Mouse (Mus musculus): ENCODE results near the gene Trem2.
"Not testable (repeated sequence)": the region's sequence is repeated elsewhere in the genome, so short reads cannot be mapped to it uniquely, and the experiment has no call there.

Trem2 gene

GRCm38 (mm10) chr17:48350681-48351193 lies 4.5 kb downstream of the Trem2 start:
- in situ Hi-C loops (cut with MseI, MboI) = no loop called here

- in situ Hi-C loops (cut with MseI, MboI) = not testable (repeated sequence)
Measured at GRCm38 (mm10) chr17:48352976-48353375, 6.8 kb downstream of the Trem2 start.

DNA sequence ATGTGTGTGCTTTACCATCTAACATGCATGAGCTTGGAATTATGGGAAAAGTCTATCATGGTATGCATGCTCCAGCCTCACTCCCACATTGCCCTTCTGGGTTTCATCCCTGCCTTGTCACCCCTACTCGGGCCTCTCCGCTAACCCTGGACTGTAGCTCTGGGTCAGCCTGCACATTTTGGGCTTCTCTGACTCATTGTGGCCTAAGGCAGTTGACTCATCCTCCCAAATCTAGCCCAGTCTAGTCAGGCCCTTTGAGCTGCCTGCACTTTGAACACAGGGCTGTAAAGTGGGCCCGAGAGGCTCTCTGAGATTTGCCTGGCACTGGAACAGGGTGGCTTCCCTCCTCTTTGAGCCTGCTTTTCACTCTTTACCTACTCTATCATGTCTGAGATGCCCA lies 9.6 kb downstream of the Trem2 start:
- in situ Hi-C loops (cut with MseI, MboI) = no loop called here

DNA sequence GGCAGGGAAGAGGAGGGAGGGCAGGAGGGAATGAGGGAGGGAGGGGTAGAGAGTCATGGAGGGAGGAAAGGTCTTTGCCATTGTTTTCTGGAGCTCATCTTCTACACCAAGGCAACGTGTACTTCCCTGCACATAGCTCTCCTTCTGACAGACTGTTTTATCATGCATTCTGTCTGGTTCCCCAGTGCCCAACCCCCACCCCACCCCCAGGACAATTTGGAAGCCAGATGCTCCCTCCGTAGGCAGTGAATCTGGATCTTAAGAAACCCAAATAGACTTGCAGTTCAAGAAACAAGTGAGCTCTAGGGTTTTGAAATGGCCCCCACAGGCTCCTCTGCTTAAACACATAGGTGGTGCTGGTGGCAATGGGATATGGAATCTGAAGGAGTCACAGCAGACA lies 11.7 kb downstream of the Trem2 start:
- in situ Hi-C loops (cut with MseI, MboI) = no loop called here

DNA sequence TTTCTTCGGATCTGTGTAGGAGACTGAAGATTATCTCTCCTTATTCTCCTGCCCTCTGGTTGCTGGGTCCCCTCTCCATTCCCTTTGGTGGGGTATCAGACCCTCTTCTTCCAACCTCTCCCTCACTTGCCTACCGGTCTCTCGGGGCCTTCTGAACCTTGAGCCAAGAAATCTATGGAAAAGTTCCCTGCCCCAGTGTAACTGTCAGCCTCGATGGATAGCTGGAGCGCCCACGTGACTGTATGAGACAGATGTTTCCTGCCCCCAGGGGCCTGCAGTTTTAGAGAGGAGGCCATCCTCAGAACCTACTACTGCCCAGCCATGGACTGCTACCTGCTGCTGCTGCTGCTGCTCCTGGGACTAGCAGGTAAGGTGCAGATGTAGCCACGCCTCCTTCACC lies 13.4 kb downstream of the Trem2 start, which contains the start of gene Treml1:
Gene Treml1 (plus strand): TSS at position 301 of the 400 bp plus-strand sequence.
- in situ Hi-C loops (cut with MseI, MboI) = no loop called here

DNA sequence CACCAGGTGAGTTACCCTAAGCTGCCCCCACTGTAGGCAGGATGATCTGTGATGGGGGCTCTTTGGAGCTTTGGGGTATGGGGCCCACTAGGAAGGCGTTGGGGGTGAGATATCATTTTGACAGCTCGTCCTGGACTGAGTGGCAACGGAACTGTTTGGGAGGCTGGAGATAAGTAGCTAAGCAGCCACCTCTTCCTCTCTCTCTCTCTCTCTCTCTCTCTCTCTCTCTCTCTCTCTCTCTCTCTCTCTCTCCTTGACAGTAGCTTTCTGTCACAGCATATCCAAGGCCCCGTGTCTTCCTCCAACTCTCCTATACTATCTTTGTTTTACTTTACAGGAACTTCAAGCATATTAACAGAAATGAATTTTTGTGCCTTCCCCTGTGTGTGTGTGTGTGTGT lies 14.3 kb downstream of the Trem2 start:
- in situ Hi-C loops (cut with MseI, MboI) = no loop called here

GRCm38 (mm10) chr17:48362346-48362745 lies 16.1 kb downstream of the Trem2 start:
- in situ Hi-C loops (cut with MseI, MboI) = no loop called here

DNA sequence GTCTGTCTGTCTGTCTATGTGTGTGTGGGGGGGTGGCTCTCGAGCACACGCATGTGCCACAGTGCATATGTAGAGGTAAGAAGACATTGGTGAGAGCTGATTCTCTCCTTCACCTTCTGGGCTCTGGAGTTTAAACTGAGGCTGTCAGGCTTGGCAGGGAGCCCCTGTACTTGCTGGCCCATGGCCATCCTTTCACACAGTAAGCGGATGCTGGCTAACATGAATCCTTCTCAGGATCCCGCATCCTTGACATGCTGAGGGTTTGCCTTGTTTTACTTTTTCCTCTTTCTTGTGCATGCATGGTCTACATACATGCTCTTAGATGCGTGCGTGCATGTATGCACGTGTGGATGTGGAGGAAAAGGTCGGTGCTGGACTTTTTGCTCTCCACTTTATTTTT lies 16.8 kb downstream of the Trem2 start:
- in situ Hi-C loops (cut with MseI, MboI) = no loop called here

DNA sequence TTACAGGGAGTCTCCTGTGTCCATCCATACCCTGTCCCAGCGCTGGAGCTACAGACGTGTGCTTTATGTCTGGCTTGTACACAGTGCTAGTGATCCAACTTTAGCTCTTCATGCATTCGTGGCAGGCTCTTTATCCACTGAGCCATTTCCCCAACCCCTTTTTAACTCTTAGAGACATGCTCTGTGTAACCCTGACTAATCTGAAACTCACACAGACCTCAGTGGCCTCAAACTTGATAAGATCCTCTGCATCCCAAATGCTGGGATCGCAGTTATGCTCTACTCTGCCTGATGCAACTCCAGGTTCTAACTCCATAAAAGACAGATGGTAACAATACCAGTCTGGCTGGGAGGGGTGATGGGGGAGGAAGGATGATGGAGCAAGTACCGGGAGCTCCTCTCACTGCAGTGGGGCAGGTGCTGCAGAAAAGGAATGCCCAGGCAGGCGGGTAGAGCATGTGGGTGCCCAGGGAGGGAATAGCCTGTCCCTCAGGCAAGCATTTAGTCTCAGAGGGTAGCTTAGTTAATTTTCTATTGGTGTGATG lies 17.3 kb downstream of the Trem2 start:
- in situ Hi-C loops (cut with MseI, MboI) = no loop called here

DNA sequence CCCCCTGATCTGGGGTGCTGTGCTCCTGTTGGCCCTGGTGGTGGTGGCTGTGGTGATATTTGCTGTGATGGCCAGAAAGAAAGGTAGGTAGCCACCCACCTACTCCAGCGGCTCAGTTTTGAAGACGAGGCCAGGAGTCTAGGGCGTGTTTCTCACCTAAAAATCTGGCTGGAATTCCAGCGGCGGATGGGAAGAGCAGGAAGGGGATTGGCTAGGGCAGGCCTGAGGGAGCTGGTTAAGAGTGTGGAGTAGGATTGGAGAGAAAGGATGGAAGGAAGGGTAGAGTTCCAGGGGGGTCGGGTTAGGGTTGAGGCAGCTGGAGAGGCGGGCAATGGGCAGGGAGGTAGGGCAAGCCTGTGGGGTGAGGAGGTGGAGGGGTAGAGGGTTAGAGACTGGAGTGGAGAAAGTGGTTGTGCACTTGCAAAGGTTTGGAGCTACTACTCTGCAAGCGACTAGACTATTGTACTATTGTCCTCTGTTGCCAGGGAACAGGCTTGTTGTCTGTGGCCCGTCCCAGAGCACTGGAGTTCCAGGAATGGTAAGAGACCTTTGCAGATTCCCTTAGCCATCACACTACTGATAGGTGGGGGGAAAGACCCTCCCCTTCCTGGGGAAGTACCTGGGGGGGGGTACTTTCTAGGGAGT lies 19.4 kb downstream of the Trem2 start:
- in situ Hi-C loops (cut with MseI, MboI) = no loop called here

DNA sequence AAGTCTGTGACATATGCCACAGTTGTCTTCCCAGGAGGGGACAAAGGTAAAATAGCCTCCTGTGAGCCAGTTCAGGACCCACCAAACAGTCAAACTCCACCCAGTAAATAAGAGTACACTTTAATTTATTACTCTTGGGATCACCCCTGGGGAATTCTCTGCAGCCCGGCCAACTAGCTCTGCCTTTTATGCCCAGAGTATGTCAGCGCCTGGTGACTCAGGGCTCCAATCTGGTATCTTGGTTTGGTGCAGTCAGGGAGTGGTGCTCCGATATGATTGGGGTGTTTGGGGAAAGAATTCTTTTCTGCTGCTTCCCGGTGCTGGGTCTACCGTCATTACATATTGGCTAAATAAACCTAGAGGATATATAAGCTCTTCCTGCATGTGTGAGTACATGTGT lies 20.6 kb downstream of the Trem2 start:
- in situ Hi-C loops (cut with MseI, MboI) = no loop called here

DNA sequence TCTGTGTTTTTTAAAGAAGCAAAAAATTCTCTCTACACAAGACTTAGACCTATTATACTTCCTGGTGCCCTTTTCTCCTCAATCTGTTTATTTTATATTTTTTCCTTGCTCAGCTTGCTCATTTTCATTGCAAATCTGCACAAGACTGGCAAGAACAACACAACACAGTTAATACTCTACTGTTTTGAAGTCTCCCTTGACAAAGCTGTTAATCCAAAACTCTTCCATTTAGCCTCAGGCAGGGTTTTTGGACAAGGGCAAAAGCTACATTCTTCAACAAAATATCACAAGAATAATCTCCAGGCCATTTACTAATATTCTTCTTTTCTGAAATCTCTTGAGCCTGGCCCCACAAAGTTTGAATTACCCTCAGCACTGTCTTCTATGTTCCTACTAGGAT lies 25.4 kb downstream of the Trem2 start:
- in situ Hi-C loops (cut with MseI, MboI) = no loop called here

DNA sequence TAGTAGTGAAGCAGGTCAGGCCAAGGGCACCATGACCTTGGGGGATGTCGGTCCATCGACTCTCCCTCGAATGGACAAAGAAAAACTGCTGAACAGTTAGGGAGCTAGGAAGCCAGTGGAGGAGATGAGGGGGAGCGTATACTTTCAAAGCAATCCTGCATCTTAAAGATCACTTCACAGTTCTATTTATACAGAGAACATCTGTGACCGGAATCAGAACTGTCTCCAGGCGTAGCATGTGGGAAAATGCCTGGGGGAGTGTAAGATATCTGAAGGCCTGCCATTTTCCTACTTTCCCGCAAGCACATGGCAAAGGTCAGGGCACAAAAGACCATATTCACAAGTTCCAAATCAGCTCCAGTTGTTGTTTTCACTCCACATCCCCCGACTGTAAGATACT lies 26.8 kb downstream of the Trem2 start:
- in situ Hi-C loops (cut with MseI, MboI) = no loop called here

- in situ Hi-C loops (cut with MseI, MboI) = no loop called here
Measured at GRCm38 (mm10) chr17:48376102-48376501, 29.9 kb downstream of the Trem2 start.

GRCm38 (mm10) chr17:48379050-48379449 lies 32.8 kb downstream of the Trem2 start:
- in situ Hi-C loops (cut with MseI, MboI) = no loop called here

- in situ Hi-C loops (cut with MseI, MboI) = no loop called here
Measured at GRCm38 (mm10) chr17:48385786-48386461, 39.7 kb downstream of the Trem2 start.

DNA sequence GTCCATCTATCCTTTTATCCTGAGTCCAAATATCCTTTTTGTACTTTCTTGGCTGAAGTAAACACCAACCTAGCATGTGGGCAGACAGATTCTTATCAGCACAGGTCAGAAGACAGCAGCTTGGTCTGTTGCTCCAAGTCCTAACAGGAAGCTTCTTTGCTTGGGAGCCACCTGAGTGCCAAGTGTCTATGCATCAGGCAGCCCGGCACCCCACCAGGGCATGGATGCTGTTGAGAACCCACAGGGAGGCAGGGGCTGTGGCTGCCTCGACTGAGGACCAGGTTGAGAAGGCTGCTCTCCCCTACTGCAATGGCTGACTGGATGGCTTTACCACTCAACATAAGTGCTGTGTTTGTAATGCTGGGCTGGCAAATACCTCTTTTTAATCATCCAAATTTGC lies 42.5 kb downstream of the Trem2 start:
- in situ Hi-C loops (cut with MseI, MboI) = no loop called here

DNA sequence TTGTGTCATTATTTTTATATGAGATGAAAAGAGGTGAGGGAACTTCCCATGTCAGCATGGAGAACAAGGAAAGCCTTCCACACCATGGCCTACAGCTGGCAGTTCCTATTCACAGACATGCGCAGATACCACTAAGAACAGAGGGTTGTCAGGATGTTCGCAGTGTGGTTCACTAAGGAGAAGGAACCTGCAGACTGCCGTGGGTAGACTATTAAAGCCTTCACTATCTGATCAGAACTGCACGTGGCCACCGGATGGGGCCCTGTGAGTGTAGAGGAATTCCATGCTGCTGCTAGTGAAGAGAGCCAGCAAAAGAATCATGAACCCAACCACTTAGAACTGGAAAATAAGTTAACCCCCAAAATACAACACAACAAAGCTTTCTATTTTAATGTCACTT lies 43.2 kb downstream of the Trem2 start:
- in situ Hi-C loops (cut with MseI, MboI) = no loop called here

GRCm38 (mm10) chr17:48391446-48391845 lies 45.2 kb downstream of the Trem2 start:
- in situ Hi-C loops (cut with MseI, MboI) = no loop called here

- in situ Hi-C loops (cut with MseI, MboI) = no loop called here
Measured at GRCm38 (mm10) chr17:48392616-48393015, 46.4 kb downstream of the Trem2 start.

- in situ Hi-C loops (cut with MseI, MboI) = no loop called here
Measured at GRCm38 (mm10) chr17:48401710-48402109, 55.5 kb downstream of the Trem2 start.

DNA sequence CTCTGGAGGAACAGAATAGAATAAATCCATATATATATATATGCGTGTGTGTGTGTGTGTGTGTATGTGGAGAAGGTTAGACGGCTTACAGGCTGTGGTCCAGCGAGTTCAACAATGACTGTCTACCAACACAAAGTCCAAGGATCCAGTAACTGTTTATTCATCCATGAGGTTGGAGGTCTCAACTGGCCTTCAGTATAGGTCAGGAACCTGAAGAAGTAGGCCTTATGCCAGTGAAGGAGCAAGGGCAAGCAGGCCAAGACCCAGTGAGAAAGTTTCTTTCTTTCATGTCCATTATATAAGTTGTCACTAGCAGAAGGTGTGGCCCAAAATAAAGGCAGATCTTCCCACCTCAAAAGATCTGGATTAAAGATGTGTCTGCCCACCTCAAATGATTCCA lies 56.5 kb downstream of the Trem2 start:
- in situ Hi-C loops (cut with MseI, MboI) = no loop called here

Data from mouse trophoblast stem cell (cell line).